Mouse (Mus musculus): Measurements from ENCODE around the gene Rnf123.
A peak's percentile ranks its signal among the peaks of the same experiment; 100 is the strongest.

Rnf123 gene

GRCm38 (mm10) chr9:108082988-108083431, at the start of gene Rnf123:
Gene Rnf123 (minus strand): TSS chr9:108083346.
- no peak for DNase-seq

GRCm38 (mm10) chr9:108132373-108132772, 49.2 kb upstream of the Rnf123 start:
- DNase-seq, result no peak

GRCm38 (mm10) chr9:108131502-108131901, 48.4 kb upstream of the Rnf123 start:
- DNase-seq, result no peak

DNA sequence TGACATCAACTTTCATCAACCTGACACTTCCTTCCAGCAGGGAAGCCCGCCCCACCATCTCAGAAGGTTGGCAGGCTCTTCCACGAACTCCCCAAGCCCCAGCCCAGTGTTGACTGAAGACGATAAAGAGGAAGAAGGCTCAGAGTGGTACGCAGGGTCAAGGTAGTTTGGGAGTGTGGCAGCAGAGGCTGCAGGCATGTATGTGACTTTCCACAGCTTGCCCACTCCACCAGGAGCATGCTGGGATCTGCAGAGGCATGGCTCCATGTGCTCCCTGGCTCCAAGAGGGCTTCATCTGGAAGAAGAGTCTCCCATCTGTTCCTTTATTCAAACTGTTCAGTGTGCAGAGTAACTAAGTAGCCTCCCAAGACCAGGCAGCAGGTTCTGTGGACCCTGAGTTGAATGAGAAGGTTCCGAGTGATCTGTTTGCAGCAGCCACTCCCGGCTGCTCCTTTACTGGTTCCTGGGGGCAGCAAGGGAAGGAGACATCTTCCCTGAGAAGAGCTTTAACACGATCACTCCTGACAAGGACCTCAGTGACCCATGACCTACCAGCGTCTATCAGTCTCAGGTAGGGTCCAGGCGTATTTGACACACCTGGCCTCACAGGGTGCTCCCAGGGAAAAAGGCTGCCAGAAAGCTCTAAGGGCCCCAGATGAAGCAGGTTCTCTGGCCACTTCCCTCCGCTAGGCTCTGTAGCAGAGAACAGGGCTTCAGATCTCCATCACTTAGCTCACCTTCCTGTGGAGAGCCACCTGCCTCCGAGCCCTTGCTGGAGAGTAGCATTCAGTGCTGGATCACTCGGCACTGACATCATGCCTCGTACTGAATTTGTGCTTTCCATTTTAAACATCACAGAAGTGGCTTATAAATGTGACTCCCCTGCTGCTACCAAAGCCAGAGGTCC, 46.1 kb upstream of the Rnf123 start:
- no peak for DNase-seq

GRCm38 (mm10) chr9:108128248-108128647, 45.1 kb upstream of the Rnf123 start:
- no peak for DNase-seq

- DNase-seq, result no peak
These were observed 43.5 kb upstream of the Rnf123 start for GRCm38 (mm10) chr9:108126436-108127180.

- no peak for DNase-seq
These were observed 42.6 kb upstream of the Rnf123 start for GRCm38 (mm10) chr9:108125731-108126130.

- no peak for DNase-seq
These were observed 40.8 kb upstream of the Rnf123 start for GRCm38 (mm10) chr9:108123916-108124315.

DNA sequence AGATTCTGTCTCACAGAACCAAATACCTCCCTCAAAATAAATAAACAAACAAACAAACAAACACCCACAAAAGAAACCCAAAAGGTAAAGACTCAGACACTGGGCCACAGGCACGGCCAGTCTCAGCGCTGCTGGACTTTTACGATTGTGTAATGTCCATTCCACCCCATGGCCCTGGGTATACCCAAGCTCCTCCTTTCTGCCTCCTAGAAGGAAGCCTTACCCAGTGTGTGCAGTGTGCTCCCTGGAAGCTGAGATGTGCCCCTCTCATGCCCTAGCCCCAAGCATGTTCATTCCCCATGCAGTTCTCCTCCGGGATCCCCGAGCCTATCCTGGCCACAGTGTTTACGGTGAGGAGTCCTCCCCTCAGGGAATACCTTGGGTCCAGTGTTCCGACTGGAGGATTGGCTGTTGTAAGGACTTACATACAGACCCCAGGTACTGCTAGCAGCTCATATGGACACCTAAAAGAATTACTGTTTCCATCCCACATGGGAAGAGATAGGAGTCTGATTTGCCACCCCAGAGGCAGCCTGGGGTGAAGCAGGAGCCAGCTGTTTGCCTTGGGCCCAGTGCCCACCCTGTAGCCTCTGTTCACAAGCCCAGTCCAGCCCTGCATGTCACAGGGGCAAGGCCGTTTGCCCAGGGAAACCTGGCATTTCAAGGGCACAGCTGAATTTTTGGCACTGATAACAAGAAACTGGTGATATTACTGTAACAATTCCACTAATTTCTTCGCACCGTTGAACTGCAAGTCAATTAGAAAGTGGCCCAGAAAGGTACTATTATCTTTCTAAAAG, 38.2 kb upstream of the Rnf123 start:
- no peak for DNase-seq

DNA sequence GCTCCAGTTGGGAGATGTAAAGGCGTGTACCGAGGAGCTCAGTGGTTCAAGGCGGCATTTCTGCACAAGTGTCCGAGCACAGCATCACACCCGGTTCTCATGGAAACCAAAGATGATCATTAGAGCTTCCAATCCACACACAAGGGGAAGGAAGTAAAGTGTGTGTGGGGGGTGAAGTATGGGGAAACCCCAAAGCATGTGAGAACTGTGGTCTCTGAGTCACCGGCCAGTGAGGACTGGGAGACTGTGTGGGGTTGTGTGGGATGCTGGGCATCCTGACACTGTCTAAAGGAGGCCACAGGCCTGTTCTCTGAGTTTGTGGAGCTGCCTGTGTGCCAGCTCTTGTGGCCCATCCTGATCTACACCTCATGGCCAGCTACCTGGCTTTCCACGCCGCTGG, 37.5 kb upstream of the Rnf123 start:
- DNase-seq, result no peak

DNA sequence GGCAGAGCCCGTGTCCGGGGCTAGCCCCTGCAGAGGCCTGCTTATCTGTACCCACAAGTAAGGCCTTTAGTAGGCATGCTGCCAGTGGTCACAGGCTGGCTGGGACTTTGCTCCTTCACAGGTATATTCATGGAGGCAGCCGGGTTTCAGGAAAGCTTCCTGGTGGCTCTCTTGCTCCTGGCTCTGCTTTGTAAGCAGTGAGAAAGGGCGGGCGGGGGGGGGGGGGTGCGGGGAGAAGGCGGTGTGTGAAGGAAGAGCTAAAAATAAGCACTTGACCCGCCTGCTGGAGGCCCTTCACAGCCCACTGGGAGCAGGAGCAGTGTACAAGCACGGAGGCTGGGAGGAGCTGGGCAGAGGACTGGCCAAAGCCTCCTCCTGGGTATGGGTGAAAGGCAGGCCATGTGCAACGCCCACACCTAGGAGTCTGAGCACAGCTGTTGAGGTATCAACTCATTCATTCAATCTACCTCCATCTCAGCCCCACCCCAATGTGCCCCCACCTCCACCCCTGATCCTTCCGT, 36.8 kb upstream of the Rnf123 start:
- peak; percentile 30 for DNase-seq

DNA sequence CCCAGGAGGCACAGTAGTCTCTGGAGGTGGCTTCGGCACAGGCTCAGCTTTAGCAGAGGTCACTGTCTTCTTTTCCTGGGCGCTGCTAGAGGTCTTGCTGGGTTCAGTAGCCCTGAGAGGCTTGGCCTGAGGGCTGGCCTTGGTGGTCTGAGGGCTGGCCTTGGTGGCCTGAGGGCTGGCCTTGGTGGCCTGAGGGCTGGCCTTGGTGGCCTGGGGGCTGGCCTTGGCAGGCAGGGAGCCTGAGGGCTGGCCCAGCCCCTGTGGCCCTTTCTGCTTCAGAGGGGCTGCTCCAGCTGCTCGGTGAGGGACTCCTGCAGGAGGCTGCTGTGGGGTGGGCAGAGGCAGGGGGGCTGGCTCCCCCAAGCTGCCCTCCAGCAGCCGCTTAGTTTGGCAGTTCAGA, 34.0 kb upstream of the Rnf123 start:
- DNase-seq, result no peak

DNA sequence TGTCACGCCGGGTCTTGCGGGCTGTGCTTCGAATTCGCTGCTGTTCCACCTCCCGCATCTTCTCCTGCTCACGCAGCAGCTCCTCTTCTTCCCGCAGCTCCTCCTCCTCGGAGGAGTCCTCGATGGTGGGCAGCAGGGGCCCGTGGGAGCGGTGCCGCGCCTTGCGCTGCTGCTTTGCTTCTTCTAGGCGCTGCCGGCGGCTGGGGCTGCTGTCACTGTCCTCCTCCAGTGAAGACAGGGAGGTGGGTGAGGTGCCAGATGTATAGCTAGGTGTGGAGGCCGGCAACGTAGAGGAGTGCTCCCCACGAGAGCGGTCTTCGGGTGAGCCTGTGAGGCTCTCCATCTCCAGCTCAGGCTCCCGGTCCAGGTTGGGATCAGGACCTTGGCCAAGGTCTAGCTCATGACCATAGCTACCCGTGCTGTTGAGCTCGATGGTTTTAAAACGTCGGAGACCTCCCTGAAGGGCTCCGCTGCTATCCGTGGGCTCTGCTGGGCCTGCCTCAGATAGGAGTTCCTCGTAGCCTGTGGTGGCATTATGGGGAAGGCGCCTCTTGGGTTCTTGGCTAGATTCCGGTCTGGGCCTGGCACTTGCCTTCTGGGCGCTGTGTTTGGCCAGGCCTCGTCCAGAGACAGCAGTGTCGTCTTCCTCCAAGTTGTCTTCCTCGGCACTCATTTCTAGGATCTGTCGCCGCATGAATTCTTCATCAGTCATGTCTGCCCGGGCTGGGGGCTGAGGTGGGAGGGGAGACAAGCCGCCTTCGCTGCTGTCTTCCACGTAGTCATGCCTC, 32.3 kb upstream of the Rnf123 start:
- no peak for DNase-seq

- no peak for DNase-seq
These were observed 29.7 kb upstream of the Rnf123 start for GRCm38 (mm10) chr9:108112719-108113340.

- DNase-seq, result no peak
These were observed 28.5 kb upstream of the Rnf123 start for GRCm38 (mm10) chr9:108111593-108112121.

DNA sequence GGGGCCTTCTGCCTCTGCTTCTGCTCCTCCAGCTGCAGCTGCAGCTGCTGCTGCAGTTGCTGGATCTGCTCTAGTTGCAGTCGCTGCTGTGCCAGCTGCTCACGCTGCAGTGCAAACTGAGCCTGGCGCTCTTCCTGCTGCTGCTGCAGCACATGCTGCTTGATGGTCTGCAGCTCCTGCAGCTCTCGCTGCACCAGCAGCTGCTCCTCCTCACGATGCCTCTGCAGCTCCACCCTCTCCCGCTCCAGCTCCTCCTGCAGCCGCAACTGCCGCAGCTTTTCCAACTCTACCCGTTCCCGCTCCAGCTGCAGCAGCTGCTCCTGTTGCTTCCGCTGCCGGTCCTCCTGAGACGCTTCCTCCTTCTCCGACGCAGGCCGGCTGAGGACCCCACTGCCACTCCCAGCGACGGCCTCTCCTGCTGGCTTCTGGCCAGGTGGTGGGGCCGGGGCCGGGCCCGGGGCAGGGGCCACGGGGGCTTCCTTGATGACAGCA, 28.0 kb upstream of the Rnf123 start:
- DNase-seq, result no peak

GRCm38 (mm10) chr9:108110160-108110559, 27.0 kb upstream of the Rnf123 start:
- no peak for DNase-seq

DNA sequence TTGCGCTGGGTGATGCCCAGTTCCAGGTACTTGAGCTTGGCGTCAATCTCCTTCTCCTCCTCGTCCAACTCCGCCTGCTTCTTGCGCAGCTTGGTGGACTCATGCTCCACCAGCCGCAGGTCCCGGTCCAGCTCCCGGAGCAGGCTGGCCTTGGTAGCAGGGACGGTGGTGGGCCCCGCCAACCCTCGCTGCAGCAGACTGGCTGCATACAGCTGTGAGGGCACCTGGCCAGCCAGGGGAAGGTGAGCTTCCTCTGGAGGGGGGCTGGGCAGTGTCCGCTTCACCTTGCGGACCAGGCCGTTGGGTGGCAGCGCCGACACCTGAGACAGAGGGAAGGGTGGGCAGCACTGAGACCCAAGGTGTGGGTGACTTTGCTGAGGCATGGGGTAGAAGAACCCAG, 24.7 kb upstream of the Rnf123 start:
- DNase-seq, result no peak

- no peak for DNase-seq
These were observed 22.9 kb upstream of the Rnf123 start for GRCm38 (mm10) chr9:108106090-108106489.

DNA sequence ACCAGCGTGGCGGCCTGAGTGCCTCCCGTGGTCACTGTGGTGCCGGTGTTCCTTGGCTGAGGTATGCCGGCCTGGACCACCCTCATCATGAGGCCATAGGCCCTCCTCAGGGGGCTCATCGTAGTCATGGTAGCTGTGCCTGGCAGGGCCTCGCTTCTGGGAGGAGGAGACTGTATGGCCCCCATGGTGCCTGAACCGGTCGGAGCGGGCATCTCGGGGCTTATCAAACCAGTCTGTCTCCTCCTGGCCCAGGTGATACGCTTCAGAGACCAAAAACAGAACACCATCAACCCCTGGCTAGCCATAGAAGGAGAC, 22.4 kb upstream of the Rnf123 start:
- DNase-seq, result no peak

Measured in lung, postnatal 14 days (tissue).